In genomic region chr9:109114276-109114675, GRCm38 (mm10) we compare ENCODE assay signal across 27 mouse cellular contexts. TPM values are rescaled to one million over a fixed set of nuclear protein-coding genes. Genes with fewer than 3 reads are reported as not detected.
DNase-seq lines count a peak whose midpoint lies in the region.
"Had no signal": no experiment of that assay in that cellular context is flagged by ENCODE, and none has a peak within 500 bp of the region (broad histone marks: within the 10 kb centered on the region; RNA-seq: fewer than 3 reads in every experiment).

No protein-coding gene starts in this region.

- no peaks in the 10 kb centered on the region for H3K4me1 ChIP-seq in limb, embryonic 10.5 days
- H3K4me1 ChIP-seq: embryonic facial prominence, embryonic 15.5 days; forebrain, embryonic 10.5 days; hindbrain, embryonic 10.5 days; intestine, embryonic 15.5 days had no signal

- no peak overlapping the region for H3K4me3 ChIP-seq in limb, embryonic 10.5 days
- H3K4me3 ChIP-seq: embryonic facial prominence, embryonic 15.5 days; erythroblast, embryonic 14.5 days; forebrain, embryonic 10.5 days; hindbrain, embryonic 10.5 days; intestine, embryonic 15.5 days had no signal

- no peak overlapping the region for H3K27ac ChIP-seq in limb, embryonic 10.5 days
- H3K27ac ChIP-seq: embryonic facial prominence, embryonic 15.5 days; forebrain, embryonic 10.5 days; hindbrain, embryonic 10.5 days; hindbrain, embryonic 14.5 days; intestine, embryonic 15.5 days had no signal

- peak; percentile 6 for DNase-seq in adrenal gland, postnatal 10 days
- DNase-seq in adrenal gland, postnatal 36 days: no peak
- peak; percentile 84 for DNase-seq in heart, adult 11 months
- no peak for DNase-seq in heart, postnatal 36 days
- peak; percentile 1 to 2 for DNase-seq in kidney, postnatal 4 days
- DNase-seq in kidney, adult 9 months: no peak
- DNase-seq in limb, embryonic 10.5 days (ENCODE audit: low spot score): peak; percentile 26
- DNase-seq in spleen, adult 18-20 months: no peak
- DNase-seq: cerebellum, adult 8-10 months; cerebellum, postnatal 14 days; embryo, embryonic 11 days; gastrocnemius, postnatal 10 days; heart, postnatal 14 days had no signal

- intact Hi-C loops in heart, postnatal 36 days (cut with DNase I): no loop called here

- H3K36me3 ChIP-seq in limb, embryonic 10.5 days: peaks cover 100% of the 10 kb centered on the region

- WGBS in limb, embryonic 10.5 days: 94% methylated on average over 11 of the region's 11 CpGs

- 0 out of 2 replicates have a peak, but pooled peaks cover 3% of the 10 kb centered on the region for H3K27me3 ChIP-seq in limb, embryonic 10.5 days (ENCODE audit: low read depth, poor library complexity, severe bottlenecking)
- H3K27me3 ChIP-seq: embryonic facial prominence, embryonic 15.5 days; intestine, embryonic 15.5 days had no signal

- no peaks in the 10 kb centered on the region for H3K9me3 ChIP-seq in limb, embryonic 10.5 days (replicated peaks)
- H3K9me3 ChIP-seq: embryonic facial prominence, embryonic 15.5 days; forebrain, embryonic 10.5 days; hindbrain, embryonic 10.5 days; intestine, embryonic 15.5 days had no signal

RNA-seq across cellular contexts. Expression of gene Plxnb1, which starts 19.1 kb away (rescaled TPM):
- total RNA-seq in adrenal gland, postnatal 10 days (2021): 10 to 100 TPM; 46.9 to 69.6 TPM
- 100 to 1,000 TPM in 1 of 2 experiments, 10 to 100 TPM in 1; 82.7 to 123 TPM for total RNA-seq in adrenal gland, postnatal 36 days (2021)
- 10 to 100 TPM; 16.4 to 19.1 TPM for total RNA-seq in heart, postnatal 36 days (2021)
- 18.6 and 23.7 TPM in 2 replicates for polyA plus RNA-seq in limb, embryonic 10.5 days (2016; fragmentation: Nextera tagmentation; extraction: Ambion mirVana)
- total RNA-seq: granulocyte monocyte progenitor cell, adult 5-6 weeks; MEL had no signal

RNA-seq across cellular contexts. Expression of gene Tma7, which starts 31.9 kb away (rescaled TPM):
- 100 to 1,000 TPM; 336 to 351 TPM for total RNA-seq in adrenal gland, postnatal 10 days (2021)
- 100 to 1,000 TPM; 384 to 426 TPM for total RNA-seq in adrenal gland, postnatal 36 days (2021)
- 100 to 1,000 TPM; 241 to 249 TPM for total RNA-seq in heart, postnatal 36 days (2021)
- polyA plus RNA-seq in limb, embryonic 10.5 days (2016; fragmentation: Nextera tagmentation; extraction: Ambion mirVana): 805 and 864 TPM in 2 replicates

RNA-seq across cellular contexts. Expression of gene Ccdc51, which starts 32.0 kb away (rescaled TPM):
- total RNA-seq in adrenal gland, postnatal 10 days (2021): 10 to 100 TPM; 15.7 to 19.4 TPM
- total RNA-seq in adrenal gland, postnatal 36 days (2021): 10 to 100 TPM; 15.6 to 20.1 TPM
- 10 to 100 TPM; 11.7 to 12.2 TPM for total RNA-seq in heart, postnatal 36 days (2021)
- polyA plus RNA-seq in limb, embryonic 10.5 days (2016; fragmentation: Nextera tagmentation; extraction: Ambion mirVana): 13.6 and 14.1 TPM in 2 replicates

RNA-seq across cellular contexts. Expression of gene Atrip, which starts 40.4 kb away (rescaled TPM):
- 10 to 100 TPM; 13.8 to 14.2 TPM for total RNA-seq in adrenal gland, postnatal 10 days (2021)
- 10 to 100 TPM; 16.3 to 18.3 TPM for total RNA-seq in adrenal gland, postnatal 36 days (2021)
- 1 to 10 TPM; 8.0 to 8.2 TPM for total RNA-seq in heart, postnatal 36 days (2021)
- polyA plus RNA-seq in limb, embryonic 10.5 days (2016; fragmentation: Nextera tagmentation; extraction: Ambion mirVana): 35.3 and 36.8 TPM in 2 replicates

RNA-seq across cellular contexts. Expression of gene Fbxw21, which starts 47.6 kb away (rescaled TPM):
- total RNA-seq in adrenal gland, postnatal 10 days (2021): not detected
- not detected for total RNA-seq in adrenal gland, postnatal 36 days (2021)
- not detected for total RNA-seq in heart, postnatal 36 days (2021)
- polyA plus RNA-seq in limb, embryonic 10.5 days (2016; fragmentation: Nextera tagmentation; extraction: Ambion mirVana): not detected in 2 replicates
- total RNA-seq: common myeloid progenitor, adult 5-6 weeks; gastrocnemius, postnatal 10 days; granulocyte monocyte progenitor cell, adult 5-6 weeks; heart, postnatal 14 days; MEL had no signal
- polyA plus RNA-seq: C2C12; embryonic facial prominence, embryonic 11.5 days; embryonic facial prominence, embryonic 15.5 days; erythroblast, embryonic 14.5 days; forebrain, embryonic 10.5 days; forebrain, embryonic 16.5 days; frontal cortex, adult 2 months; heart, embryonic 14.5 days; hindbrain, embryonic 10.5 days; hindbrain, embryonic 14.5 days; intestine, embryonic 15.5 days had no signal

Comparison
In these comparisons a context has a peak if more than half of its experiments do, and no peak if none do; other contexts are left out.
1. DNase-seq: peak in adrenal gland, postnatal 10 days (single experiment), heart, adult 11 months (single experiment), kidney, postnatal 4 days (2 of 2) and limb, embryonic 10.5 days (single experiment); none in adrenal gland, postnatal 36 days (0 of 2), heart, postnatal 36 days (0 of 2), kidney, adult 9 months (single experiment) and spleen, adult 18-20 months (0 of 2).